Mouse (Mus musculus) gastrocnemius, postnatal 4 days (tissue): ENCODE results near the gene Odf2. TPM values are rescaled to one million over a fixed set of nuclear protein-coding genes. Genes with fewer than 3 reads are reported as not detected.

Experiments used
- DNase-seq, 2 experiments: peaks; one replicate each; pipeline ENCODE4 v3.0.0; 2021 to 2022; ENCODE audit warnings: low spot score in 2 of 2, mixed read lengths in 2 of 2
- total RNA-seq, 2 experiments: library from RNA; stranded (reverse); gene quantifications; 2 replicates each; pipeline ENCODE4 v1.2.3; 2021

Odf2 gene
- total RNA-seq, 2 experiments from 2014 or later: 35.6 to 40.8 TPM

GRCm38 (mm10) chr2:29926542-29926941, 37.5 kb downstream of the Odf2 start:
- DNase-seq: no peak

- no peak for DNase-seq
Observed at GRCm38 (mm10) chr2:29930506-29930905, 41.5 kb downstream of the Odf2 start.

- no peak for DNase-seq
Observed at GRCm38 (mm10) chr2:29931194-29931593, 42.2 kb downstream of the Odf2 start.

GRCm38 (mm10) chr2:29934906-29935599, 46.0 kb downstream of the Odf2 start, which contains the start of gene Gle1:
Gene Gle1, plus strand, starts transcription at chr2:29935426.
- peak; percentile 96 to 97 for DNase-seq

GRCm38 (mm10) chr2:29940073-29940472, 51.1 kb downstream of the Odf2 start:
- no peak for DNase-seq

GRCm38 (mm10) chr2:29940826-29941225, 51.8 kb downstream of the Odf2 start:
- no peak for DNase-seq

GRCm38 (mm10) chr2:29944723-29945122, 55.7 kb downstream of the Odf2 start:
- no peak for DNase-seq

GRCm38 (mm10) chr2:29948896-29949295, 59.9 kb downstream of the Odf2 start:
- no peak for DNase-seq

- no peak for DNase-seq
Observed at GRCm38 (mm10) chr2:29961246-29961645, 72.2 kb downstream of the Odf2 start.

- peak in 1 of 2 experiments; percentile 16 for DNase-seq
Observed at GRCm38 (mm10) chr2:29964354-29965249, 75.6 kb downstream of the Odf2 start.

GRCm38 (mm10) chr2:29965250-29965843, 76.3 kb downstream of the Odf2 start, which contains the start of gene Sptan1:
Gene Sptan1, plus strand, starts transcription at chr2:29965560.
- peak; percentile 95 to 98 for DNase-seq

- DNase-seq: peak; percentile 28 to 39
Observed at GRCm38 (mm10) chr2:29965906-29966305, 76.9 kb downstream of the Odf2 start.

- DNase-seq: no peak
Observed at GRCm38 (mm10) chr2:29966826-29967225, 77.8 kb downstream of the Odf2 start.

- peak in 1 of 2 experiments; percentile 18 for DNase-seq
Observed at GRCm38 (mm10) chr2:29967768-29968167, 78.7 kb downstream of the Odf2 start.

- DNase-seq: no peak
Observed at GRCm38 (mm10) chr2:29968638-29969037, 79.6 kb downstream of the Odf2 start.

GRCm38 (mm10) chr2:29971838-29972635, 83.0 kb downstream of the Odf2 start:
- DNase-seq: peak in 1 of 2 experiments; percentile 71

- DNase-seq: no peak
Observed at GRCm38 (mm10) chr2:29973525-29973924, 84.5 kb downstream of the Odf2 start.

- DNase-seq: peak in 1 of 2 experiments; percentile 28
Observed at GRCm38 (mm10) chr2:29977307-29977706, 88.3 kb downstream of the Odf2 start.

- DNase-seq: no peak
Observed at GRCm38 (mm10) chr2:29980661-29981060, 91.6 kb downstream of the Odf2 start.
